Mouse (Mus musculus): ENCODE results near the gene St6galnac3. TPM values are rescaled to one million over a fixed set of nuclear protein-coding genes. Genes with fewer than 3 reads are reported as not detected.
A peak's percentile ranks its signal among the peaks of the same experiment; 100 is the strongest.
"Not testable (repeated sequence)": the region's sequence is repeated elsewhere in the genome, so short reads cannot be mapped to it uniquely, and the experiment has no call there.

Gene St6galnac3
- 13.5 and 14.5 TPM in 2 replicates for polyA plus RNA-seq (2012; rRNA removed)

DNA sequence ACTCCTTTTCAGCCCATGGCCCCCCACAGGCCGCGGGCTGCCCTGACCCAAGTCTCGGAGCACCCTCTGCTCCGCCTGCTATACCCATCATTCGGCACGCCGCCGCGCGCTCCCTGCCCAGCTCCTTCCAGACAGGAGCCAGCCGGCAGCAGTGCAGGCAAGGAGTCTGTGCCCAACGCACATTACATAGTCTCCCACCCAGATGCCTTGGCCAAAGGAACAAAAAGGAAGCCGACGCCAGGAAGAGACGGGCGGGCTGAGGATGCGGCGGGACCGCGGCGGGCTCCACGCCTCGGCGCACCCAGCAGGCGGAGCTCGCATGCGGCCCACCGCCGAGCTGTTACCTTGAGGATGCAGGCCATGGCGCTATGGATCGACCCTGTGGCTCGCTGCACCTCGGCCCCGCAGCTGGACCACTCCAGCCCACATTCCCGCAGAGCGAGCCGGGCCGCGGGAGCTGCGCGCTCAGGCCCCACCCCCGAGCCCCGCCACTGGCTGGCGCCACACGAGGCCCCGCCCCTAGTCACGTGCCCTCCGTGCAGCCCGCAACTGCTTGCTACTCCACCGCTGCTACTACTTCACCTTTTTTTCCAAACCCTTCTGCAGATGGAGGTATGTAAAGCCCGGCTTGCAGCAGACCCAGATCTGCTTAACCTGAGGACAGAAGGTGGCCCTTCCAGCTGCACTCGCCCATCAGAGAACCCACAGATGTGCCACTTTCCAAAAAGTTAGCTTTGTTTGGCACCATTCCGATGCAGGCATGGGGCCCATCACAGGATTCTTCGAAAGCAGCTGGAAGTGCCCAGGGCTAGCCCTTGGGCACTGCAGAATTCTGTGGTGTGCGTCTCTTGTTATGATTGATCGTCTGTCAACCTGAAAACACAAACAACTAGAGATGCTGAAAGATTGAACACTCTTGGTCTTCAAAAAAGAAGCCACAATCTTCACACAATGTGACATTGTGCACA is at the start of gene St6galnac3:
St6galnac3 (minus strand) TSS at position 474 of the 968 bp plus-strand sequence.
- DNase-seq (ENCODE audit: extremely low spot score in 1 of 2, low spot score in 1 of 2) = peak; percentile 63 to 87

DNA sequence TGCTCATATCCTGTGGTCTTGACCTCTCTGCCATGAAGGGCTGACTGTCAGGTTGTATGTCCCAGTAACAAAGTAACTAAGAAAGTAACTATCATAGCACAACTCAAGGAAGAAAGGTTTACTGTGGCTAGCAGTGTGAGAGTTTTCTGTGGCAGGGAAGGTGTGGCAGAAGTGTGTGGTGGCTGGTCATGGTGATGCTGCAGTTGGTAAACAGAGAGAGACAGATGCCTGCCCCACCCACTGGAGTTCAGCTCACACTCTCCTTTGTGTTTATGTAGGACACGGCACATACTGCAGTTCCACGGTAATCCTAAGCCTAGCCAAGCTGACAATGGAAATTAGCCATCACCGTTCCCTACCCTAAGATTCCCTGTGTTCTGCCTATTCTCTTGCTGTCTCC is 49.6 kb upstream of the St6galnac3 start:
- DNase-seq (ENCODE audit: extremely low spot score in 1 of 2, low spot score in 1 of 2) = no peak

DNA sequence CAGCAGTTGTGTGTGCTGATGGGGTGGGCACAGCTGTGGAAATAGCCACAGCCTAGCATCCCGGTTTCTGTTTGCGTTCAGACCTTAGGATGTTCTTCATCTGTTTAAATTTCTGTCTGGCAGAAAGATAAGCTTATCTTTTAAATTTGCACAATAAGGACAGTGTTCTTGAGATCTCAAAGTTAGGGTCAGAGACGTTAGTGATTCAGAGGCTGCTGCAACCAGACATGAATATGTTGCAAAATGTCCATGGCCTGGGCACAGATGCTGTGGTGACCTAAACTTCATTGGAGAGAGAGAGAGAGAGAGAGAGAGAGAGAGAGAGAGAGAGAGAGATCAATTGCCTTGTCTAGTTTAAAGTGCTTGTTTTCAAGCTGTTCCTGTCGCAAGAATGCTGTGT is 46.5 kb upstream of the St6galnac3 start:
- DNase-seq (ENCODE audit: extremely low spot score in 1 of 2, low spot score in 1 of 2) = no peak

DNA sequence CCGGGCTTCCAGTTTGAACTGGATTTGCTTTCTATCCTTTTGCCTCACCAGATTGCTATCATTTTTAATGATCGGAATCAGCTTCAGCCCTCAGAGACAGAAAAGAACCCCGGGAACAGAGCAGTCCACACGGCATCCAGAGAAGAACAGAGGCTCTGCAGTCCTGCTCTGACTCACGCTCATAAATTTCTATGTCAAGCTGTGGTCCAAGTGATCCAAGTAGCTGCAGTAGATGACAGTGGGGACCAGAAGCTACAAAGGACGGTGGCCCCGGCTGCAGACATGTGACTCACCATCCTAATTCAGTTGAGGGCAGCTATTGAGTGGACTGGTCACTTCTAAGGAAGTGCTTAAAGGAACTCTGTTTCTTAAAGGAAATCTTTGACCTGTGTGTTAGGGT is 45.6 kb upstream of the St6galnac3 start:
- DNase-seq (ENCODE audit: extremely low spot score in 1 of 2, low spot score in 1 of 2) = no peak

DNA sequence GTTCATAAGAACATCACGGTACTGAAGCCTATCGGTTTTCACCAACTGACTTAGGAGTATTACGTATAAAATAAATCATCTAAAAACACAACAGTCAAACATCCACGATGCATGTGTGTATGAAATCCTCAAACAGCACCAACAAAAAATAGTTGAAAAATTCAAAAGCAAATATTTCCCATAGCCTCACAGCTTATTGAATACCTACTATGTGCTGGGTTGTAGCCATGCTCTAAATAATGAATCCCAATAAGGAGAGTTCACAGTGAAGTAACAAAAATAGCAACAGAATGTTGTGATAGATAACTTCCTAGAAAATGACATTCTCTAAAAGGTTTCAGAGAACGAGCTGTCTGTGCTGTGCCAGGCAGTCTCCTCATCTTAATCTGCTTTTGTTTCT is 44.2 kb upstream of the St6galnac3 start:
- no peak for DNase-seq (ENCODE audit: extremely low spot score in 1 of 2, low spot score in 1 of 2)

DNA sequence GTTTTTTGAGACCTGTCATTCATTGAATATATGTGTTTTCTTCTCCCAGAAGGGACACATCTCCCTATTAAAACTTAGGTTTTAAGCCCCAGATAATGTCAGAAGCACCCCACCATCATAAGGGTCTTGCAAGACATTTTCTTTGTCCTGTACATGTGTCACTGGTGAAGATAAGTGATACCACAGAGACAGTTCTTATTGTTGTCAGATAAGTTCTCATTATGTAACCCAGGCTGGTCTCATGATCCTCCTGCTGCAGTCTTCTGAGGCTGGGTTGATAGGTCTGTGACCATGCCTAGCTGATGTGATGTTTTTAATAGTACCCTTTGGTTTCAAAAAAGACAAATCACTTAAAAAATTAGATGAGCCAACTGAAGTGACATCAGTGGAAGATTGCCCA is 40.2 kb upstream of the St6galnac3 start:
- no peak for DNase-seq (ENCODE audit: extremely low spot score in 1 of 2, low spot score in 1 of 2)

DNA sequence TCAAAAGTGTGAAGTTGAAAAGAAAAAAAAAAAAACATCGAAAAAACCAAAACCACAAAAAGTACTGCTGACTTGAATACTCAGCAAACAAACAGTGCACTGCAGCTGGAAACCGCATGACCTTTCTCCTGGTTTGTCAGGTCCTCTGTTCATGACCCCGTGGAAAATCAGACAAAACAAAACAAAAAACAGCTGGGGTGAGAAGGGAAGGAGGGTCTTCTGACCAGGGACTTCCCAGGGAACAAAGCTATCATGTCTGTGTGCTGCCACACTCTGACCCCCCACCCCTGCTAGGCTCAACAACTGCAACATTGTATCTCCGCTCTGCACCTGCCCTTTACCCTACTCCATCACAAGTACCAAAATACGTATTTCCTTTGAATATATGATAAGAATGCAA is 39.8 kb upstream of the St6galnac3 start:
- DNase-seq (ENCODE audit: extremely low spot score in 1 of 2, low spot score in 1 of 2) = no peak

DNA sequence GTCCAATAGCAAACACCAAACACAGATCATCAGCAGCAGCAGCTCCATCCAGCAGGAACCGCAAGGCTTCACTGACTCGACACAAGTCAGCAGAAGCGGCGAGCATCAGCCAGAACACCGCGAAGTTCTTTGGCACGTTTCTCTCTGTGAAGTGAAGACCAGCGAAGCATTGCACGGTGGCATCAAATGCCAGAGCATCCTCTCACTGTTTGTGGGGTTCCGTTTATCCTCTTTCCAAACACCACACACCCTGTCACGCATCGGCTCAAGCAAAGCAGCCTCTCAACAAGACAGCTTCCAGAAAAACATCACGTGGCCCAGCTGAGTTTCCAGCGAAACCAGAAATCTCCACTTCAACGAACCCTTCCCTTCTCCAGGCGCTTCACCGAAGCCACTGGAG is 36.2 kb upstream of the St6galnac3 start:
- no peak for DNase-seq (ENCODE audit: extremely low spot score in 1 of 2, low spot score in 1 of 2)

DNA sequence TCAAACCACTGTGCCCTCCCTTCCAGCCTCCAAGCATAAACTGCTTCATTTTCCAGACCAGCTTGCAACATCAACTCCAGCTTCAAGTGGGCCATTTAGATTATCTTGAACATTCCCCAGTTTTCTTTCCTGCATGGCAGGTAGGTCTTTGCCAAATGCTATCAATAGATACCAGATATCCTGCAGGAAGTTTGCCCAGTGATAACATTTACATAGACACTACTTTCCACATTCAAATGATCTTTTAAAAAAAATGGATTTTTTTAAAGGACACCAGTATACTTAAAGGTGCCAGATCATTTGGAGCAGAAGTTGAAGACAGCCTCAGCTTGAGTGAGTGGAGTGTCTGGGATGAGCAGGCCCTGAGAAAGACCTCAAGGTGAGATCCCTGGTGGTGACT is 34.3 kb upstream of the St6galnac3 start:
- DNase-seq (ENCODE audit: extremely low spot score in 1 of 2, low spot score in 1 of 2) = no peak

DNA sequence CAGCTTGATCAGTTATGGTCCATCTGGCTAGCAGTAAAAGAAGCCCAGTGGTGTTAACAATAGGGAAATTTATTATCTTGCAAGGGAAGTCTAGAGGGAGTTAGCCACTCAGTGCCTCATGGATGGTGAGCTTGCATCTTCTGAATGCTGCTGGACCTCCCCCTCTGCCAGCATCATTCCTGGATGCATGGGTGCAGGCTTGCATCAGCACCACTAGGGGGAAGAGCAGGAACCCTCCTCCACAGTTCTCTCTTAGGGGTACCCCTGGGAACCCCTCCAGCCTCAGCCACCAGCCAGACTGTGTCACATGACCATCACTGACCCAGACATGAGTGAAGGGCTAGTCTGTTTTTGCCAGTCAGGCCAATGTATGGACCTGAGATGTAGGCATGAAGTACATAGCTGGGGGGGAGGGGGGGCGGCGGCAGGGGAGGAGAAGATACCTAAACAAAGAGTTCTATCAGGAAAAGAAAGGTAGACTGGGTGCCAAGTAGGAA is 31.6 kb upstream of the St6galnac3 start:
- no peak for DNase-seq (ENCODE audit: extremely low spot score in 1 of 2, low spot score in 1 of 2)

DNA sequence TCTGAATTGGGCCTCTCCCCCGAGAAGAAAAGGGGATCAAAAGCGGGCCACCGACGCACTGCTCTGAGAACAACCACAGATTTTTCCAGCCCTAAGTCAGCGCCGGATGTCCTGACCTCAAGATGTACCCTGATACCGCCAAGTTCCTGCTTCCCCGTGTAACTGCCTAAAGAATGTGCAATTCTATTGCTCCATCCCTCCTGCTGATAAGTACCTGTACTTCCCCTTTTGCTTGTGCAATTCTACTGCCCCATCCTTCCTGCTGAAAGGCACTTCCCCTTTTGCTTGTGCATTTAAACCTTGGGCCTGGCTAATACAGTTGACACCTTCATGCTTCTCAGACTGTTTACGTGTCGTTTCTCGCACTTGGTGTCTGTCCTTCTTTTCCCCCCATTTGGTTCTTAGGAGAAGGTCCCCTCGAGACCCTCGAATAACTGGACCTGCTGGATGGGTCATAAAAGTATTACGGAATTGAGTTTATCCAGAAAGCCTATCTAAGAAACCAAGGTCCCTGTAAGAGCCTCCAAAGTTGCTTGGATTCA is 30.9 kb upstream of the St6galnac3 start:
- not testable (repeated sequence) for DNase-seq (ENCODE audit: extremely low spot score in 1 of 2, low spot score in 1 of 2)

DNA sequence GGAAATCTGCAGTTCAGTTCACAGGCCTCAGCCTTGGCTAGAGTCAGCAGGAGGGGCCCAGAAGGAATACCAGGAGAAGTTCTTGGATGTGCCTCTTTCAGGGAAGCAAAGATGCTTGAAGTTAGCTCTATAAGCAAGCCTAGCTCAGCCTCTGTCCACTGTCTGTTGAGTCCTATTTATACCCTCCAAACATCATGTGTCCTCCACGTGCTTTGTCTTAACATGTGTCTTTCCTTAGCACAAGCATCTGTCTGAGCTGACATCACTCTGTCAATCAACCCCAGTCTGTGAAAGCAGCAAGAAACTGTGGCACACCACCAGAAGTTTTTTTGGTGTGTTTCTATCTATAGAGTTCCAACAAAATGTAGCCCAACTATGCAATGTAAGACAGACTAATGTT is 26.5 kb upstream of the St6galnac3 start:
- no peak for DNase-seq (ENCODE audit: extremely low spot score in 1 of 2, low spot score in 1 of 2)

DNA sequence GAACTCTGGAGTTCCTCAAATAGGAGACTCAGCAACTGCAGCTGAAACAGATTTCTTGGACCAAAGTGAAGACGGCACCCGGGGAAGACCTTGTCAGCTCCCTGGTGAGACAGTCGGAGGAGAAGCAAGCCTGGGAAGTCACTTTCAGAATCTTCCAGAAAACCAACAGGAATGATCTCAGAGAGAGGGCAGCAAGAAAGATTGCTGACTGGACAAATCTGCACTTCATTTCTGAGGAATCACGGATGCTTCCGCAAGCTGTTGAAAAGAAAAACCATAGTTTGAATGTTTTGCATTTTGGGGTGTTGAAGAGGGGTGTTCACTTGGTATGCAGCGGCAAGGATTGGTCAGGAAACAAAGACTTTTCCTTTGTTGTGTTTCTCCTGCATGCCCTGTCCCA is 24.4 kb upstream of the St6galnac3 start:
- no peak for DNase-seq (ENCODE audit: extremely low spot score in 1 of 2, low spot score in 1 of 2)

DNA sequence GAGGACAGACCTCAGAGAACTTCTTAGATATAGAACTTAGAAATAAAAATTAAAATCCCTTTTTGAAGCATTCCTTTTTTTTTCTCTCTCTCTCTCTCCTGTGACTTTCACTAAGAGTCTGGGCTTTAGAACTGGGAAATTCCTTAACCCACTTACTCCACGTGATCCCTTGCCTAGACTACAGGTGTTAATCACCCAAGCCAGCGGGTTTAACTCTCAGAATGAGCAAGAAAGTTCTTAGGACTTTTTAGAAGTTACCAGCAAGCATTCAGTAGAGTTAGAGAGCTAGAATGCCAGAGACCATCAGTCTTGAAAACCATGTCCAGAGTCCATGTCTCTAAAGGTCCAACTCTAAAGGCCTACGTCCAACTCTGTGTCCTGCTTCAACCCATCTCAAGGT is 23.3 kb upstream of the St6galnac3 start:
- DNase-seq (ENCODE audit: extremely low spot score in 1 of 2, low spot score in 1 of 2) = no peak

DNA sequence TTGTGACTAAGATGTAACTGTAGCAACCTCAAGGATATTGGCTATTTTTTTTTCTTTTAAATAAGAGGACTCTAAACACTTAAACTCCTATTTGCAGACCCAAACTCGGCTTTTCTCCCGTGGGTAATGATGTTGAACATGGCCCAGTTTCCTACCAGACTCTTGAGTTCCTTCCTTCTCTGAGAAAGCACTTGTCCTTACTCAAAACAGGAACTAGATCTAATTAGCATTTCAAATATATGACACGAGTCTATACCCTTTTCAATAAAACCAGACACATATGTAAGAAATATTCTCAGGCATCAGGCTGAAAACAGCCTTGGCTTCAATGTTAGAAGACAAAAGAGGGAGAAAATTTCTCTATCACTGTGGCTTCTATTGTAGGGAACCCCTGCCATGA is 20.1 kb upstream of the St6galnac3 start:
- DNase-seq (ENCODE audit: extremely low spot score in 1 of 2, low spot score in 1 of 2) = no peak

DNA sequence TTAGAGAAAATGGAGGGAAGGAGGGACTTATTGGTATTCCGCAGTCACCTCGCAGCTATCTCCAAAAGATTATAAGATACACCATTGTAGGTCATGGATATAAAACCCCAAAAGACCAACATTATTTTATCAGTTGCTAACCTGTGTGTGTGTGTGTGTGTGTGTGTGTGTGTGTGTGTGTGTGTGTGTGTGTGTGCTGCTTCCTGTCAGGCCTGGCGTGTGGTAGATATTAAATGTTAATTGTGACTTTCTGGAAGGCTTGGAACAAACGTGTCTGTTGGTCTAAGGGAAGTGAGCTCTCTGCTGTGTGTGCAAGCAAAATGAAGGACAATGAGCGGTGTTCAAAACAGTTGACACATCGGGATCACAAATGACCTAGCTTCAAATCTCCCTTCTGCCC is 19.5 kb upstream of the St6galnac3 start:
- DNase-seq (ENCODE audit: extremely low spot score in 1 of 2, low spot score in 1 of 2) = no peak

DNA sequence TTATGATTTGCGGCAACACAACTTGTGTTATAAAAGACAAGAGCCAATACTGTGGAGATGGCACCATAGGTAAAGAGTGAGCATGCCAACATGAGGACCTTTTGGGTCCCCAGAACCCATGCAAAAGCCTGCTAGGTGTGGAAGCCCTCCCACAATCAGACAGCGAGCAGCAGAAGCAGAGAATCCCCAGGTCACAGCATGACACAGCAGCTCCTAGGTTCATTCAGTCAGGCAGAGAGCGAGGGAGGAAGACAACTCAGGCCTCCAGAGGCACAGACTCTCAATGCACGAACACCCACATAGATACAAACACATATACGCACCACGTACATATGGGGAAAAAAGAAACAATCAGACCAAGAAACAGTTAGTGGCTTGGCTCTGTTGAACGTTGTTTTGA is 16.8 kb upstream of the St6galnac3 start:
- DNase-seq (ENCODE audit: extremely low spot score in 1 of 2, low spot score in 1 of 2) = no peak

DNA sequence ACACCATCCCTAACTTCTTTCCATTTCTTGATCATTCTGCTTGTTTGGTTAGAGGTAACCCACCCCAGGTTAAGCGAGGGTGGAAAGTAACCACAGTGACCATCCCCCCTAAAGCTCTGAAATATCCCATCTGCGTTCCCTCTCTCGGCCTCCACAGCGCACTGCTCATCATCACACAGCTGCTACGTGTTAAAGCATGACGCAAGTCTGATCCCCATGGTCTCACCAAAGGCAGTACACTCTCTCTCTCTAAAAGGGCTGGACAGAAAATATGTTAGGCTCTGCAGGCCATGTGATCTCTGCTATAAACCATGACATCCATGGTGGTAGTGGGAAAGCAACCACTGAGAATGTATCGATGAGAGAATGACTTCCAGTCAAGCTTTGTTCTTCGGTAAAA is 14.4 kb upstream of the St6galnac3 start:
- DNase-seq (ENCODE audit: extremely low spot score in 1 of 2, low spot score in 1 of 2) = no peak

DNA sequence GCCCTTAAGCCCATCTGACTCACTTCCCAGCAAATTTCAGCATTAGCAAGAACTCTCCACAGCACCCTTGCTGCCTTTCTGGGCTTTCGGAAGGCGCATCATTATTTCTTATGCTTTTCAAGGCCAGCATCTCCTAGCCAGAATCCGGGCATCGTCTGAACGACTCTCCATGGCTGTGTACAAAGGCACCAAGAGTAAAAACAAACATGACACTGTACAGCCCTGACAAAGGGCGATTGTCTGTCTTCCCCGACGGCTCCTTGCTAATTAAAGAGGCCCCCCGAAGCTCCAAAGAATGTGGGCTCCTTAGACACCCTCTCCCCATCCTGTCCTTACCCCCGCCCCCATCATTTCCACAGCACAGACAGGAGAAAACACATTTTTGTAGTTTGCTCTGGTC is 13.4 kb upstream of the St6galnac3 start:
- no peak for DNase-seq (ENCODE audit: extremely low spot score in 1 of 2, low spot score in 1 of 2)

DNA sequence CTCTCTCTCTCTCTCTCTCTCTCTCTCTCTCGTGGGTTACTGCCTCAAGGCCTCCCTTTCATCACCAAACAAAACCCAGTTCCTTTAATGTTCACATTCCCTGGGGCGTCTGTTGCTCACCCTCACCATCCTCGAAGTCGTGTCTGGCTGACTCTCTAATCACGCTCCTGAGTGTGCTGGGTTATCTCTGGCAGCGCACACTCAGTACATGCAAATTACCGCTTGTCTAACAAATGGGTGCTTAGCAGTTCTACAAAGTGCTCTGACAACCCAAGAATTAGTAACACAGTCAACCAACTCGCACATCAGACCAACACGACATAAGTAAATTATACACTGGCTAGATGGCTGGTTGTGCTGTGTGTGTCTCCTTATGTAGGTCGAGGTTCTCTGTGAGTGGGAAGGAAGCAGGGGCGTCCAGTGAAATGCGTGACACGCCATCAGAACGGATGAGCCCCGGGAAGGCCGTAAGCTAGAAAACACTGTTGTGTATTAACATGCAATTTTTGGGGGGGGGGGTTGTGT is 11.8 kb upstream of the St6galnac3 start:
- no peak for DNase-seq (ENCODE audit: extremely low spot score in 1 of 2, low spot score in 1 of 2)

DNA sequence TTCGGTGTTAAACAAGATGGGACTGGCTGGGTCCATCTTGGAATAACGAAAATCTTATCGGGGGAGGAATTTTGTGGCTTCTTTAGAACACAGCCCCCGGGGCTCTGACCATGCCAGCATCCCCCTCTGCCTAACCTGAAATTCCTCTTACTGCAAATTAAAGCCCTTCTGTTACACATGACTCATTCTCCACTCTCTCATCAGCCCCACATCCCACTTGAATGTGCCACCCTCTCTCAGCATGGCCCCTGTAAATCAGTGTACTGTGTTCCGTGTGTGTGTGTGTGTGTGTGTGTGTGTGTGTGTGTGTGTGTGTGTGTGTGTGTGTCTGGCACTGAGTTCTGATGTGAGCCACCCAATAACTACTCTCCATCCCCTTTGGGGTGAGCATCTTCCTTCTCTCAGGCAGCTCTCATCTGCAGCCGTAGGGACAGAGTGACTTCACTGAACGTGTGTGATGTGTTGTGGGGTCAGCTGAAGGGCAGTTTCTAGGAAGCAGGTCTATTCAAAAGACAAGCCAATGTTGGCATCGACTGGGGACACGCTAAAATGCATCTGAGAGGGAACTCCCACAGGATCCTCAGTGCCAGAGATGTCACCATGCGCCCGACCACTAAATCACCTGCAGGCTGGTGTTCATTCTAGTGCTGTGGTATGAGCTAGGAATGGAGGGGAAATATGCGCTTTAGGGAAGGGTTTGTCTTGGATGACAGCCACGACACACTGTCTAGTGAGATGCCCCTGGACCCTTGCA is 11.0 kb upstream of the St6galnac3 start:
- no peak for DNase-seq (ENCODE audit: extremely low spot score in 1 of 2, low spot score in 1 of 2)
